Mouse (Mus musculus) frontal cortex, adult 2 months (tissue): ENCODE results near the gene Gm20388. TPM values are rescaled to one million over a fixed set of nuclear protein-coding genes. Genes with fewer than 3 reads are reported as not detected.

Experiments used
- DNase-seq, 2 experiments: peaks; one replicate each; pipeline ENCODE4 v3.0.0; 2022; ENCODE audit warnings: low spot score in 1 of 2; ENCODE audit errors: extremely low spot score in 1 of 2
- polyA plus RNA-seq: library from polyadenylated mRNA; depleted of rRNA; stranded (reverse); fragments of >200 nt; gene quantifications from 2 replicates; pipeline ENCODE4 v1.2.3, GENCODE M21; 2012

Gene Gm20388
- polyA plus RNA-seq, 1 experiment: 22.2 TPM

DNA sequence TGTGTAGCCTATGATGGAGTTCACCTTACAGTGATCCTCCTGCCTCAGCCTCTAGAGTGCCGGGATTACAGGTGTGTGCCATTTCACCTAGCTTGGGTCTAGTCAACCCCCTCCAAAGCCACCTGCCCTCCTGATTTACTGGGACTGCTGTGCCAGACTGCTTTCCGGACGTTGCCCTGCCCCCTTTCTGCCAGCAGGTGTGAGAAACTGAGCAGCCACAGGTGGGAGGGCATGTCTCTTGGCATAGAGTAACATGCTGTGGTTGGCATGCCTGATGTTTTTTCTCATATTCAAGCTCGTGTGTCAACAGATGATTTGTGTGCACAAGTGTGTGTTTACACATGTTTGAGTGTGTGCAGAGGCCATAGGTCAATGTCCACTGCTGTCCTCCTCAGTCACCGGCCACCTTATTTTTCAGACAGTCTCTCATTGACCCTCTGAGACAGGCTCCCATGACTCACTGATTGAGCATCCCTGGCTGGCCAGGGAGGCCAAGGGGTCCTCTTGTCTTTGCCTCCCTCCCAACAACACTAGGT is 333.3 kb downstream of the Gm20388 start:
- DNase-seq: no peak

DNA sequence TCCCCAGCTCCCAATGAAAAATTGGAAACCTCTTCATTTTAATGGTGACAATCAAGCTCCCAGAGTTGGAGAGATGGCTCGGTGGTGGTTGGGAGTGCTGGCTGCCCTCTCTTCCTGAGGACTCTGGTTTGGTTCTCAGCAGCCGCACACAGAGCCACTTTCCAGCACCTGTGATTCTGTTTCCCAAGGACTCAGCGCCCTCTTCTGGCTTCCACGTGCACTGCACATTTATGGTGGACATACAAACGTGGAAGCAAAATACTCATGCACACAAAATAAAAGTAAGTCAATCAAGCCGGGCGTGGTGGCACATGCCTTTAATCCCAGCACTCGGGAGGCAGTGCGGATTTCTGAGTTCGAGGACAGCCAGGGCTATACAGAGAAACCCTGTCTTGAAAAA is 333.9 kb downstream of the Gm20388 start:
- DNase-seq: no peak

GRCm38 (mm10) chr8:120247618-120248017 is 337.0 kb downstream of the Gm20388 start:
- DNase-seq: no peak

GRCm38 (mm10) chr8:120248031-120248430 is 337.4 kb downstream of the Gm20388 start:
- DNase-seq: no peak

GRCm38 (mm10) chr8:120248451-120248850 is 337.8 kb downstream of the Gm20388 start:
- DNase-seq: no peak

- DNase-seq: no peak
Measured at GRCm38 (mm10) chr8:120249800-120250336, 339.2 kb downstream of the Gm20388 start.

GRCm38 (mm10) chr8:120250750-120251410 is 340.2 kb downstream of the Gm20388 start:
- DNase-seq: no peak

DNA sequence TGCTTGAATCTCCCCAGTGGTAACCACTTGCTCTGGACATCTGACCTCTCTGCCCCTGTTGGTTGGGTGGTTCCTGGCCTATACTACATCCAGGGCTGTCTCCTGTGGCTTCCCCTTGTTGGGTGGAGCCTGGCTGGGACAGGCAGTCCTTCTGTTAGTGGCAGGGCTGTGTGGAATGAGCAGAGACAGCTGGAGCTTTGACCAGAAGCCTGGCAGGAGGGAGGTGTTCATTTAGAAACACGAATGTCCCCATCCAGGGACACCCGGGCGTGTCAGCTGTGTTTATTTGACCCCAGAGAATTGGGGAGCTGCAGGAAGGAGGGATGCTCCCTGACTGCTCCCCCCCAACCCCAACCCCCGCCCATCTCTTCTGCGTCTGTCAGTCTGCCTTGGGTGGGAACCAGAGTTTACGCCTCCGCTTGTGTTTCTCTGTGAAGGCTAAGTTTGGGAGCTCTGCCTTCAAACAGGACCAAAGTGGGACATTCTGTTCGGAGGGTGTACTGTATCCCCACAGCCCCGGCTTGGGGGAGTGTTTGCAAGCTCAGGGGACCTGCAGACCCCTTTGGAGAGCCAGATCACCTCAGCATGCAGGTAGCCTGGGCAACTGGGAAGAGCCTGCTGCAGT is 340.9 kb downstream of the Gm20388 start:
- DNase-seq: no peak

GRCm38 (mm10) chr8:120253626-120254025 is 343.0 kb downstream of the Gm20388 start:
- no peak for DNase-seq

GRCm38 (mm10) chr8:120255406-120255987 is 344.9 kb downstream of the Gm20388 start:
- no peak for DNase-seq

DNA sequence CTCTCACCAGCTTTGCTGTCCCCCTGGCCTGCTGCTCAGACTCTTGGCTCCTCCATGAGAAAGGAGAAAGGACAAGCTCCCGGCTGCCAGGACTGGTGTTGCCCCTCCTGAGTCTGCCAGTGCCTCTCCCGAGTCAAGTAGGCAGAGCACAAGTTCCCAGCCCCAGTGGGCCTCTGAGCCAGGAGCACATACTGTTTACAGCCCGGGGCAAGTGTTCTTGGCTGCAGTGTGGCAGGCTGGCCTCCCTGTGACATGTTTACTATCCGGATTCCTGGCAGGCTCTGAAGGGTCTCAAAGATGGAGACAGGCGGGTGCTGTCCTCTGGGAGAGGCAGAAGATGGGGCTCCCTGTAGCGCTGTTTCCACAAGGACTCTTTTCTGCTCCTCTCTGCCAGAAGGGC is 346.3 kb downstream of the Gm20388 start:
- DNase-seq: no peak

DNA sequence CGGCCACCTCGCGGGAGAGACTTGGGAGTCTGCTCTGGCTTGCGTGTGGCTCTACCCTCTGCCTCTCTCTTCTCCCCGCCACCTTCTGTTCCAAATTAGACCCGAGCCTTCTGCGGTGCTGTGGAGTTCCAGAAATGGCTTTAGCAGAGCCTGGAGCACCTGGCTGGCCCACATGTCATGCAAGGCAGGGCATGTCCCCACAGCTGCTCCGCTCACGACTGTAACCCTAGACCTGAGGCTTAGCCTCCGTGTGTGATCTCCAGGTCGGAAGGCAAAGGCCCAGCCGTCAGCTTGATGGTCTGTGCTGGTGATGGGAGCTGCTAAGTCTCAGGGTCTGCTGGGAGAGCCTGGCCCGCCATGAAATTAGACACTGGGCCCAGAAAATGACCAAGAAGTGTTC is 348.6 kb downstream of the Gm20388 start:
- DNase-seq: no peak

DNA sequence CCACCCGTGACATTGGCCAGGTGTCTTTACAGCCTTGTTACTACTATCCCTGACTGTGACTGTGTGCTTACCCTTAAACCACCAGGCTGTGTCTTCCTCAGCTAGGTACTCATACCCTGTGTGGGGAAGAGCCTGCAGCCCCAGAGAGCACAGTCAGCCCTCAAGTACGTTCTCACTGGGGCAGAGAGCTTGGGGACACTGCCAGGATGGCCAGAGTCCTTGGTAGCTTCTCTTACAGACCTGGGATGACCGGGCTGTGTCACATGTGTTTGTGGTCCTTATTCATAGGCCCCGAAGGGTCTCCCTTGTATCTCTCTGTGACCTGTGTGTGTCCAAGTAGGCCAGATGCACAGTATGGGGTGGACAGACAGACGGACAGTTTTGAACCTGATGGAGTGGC is 350.0 kb downstream of the Gm20388 start:
- no peak for DNase-seq

DNA sequence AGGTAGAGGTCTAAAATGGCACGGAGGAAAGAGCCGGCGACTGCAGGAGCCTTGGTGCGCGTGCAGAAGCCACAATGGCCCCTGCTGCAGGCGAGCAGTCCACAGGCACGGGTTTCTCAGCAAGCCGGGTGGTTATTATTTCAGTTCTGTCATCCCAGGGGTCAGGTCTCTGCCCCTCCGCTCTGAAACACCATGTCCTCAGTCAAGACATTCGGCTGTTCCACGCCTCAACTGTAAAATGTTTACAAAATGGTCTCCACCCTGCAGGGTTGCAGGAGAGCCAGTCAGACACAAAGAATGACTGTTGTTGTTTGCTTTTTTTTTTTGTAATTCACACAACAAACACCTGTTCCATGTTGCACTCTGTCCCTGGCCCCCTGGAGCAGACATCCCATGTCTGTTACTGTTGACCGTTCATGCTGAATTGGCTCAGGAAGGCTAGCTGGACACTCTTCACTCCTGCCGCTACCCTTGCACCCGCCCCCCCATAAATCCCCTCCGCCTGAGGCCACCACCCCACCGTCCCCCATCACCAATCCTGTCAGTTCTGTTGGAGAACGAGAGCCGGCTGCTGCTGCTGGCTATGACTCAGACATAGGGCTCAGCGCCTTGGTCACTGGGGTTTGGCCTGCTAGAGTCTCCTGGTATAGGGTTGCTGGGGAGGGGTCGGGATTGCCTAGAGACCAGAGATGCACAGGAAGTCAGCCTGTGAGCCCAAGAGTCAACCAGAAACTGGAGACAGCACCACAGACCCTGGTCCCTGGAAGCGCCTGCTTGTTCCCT is 350.9 kb downstream of the Gm20388 start:
- no peak for DNase-seq

GRCm38 (mm10) chr8:120263879-120264278 is 353.2 kb downstream of the Gm20388 start:
- no peak for DNase-seq

- DNase-seq: no peak
Measured at GRCm38 (mm10) chr8:120264388-120264943, 353.8 kb downstream of the Gm20388 start.

DNA sequence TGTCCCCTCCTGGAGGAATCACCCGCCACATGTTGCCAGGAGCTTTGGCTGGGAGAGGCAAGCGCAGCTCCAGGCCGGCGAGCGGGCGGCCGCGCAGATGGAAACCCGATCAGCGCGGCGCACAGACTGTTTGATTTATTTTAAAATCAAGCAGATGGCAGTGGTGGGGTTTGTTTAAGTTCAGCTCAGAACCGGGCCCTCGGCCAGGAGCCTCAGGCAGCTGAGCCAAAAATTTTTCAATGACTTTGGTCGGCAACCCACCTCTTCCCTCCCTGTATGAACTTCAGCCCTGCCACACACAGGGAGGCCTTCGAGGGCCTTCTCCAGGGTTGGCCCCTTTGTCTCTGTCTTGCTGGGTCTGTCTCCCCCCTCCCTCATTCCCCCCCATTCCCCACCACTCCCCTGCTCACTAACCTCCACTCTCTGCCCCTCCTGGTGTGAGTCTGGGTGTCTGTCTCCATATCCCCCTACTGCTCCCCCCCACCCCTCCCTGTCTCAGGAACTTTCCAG is 354.4 kb downstream of the Gm20388 start:
- DNase-seq: peak; percentile 62 to 89

DNA sequence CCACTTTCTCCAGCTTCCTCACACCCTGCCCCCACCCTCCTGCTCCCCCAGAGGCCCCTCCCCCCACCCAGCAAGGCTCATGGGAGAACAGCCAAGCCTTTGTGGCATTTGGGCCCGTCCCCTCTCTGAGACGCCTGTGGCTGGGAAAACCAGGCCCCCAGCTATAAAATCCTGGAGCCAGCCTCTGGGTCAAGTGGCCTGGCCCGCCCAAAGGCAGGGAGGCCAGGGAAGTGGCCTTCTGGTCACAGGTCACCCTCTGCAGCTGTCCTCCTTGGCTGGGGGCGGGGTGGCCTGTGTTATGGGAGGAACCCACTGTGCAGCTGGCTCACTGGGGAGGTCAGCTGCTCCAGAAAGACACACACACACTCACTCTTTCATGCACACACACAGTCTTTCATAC is 354.8 kb downstream of the Gm20388 start:
- DNase-seq: no peak

DNA sequence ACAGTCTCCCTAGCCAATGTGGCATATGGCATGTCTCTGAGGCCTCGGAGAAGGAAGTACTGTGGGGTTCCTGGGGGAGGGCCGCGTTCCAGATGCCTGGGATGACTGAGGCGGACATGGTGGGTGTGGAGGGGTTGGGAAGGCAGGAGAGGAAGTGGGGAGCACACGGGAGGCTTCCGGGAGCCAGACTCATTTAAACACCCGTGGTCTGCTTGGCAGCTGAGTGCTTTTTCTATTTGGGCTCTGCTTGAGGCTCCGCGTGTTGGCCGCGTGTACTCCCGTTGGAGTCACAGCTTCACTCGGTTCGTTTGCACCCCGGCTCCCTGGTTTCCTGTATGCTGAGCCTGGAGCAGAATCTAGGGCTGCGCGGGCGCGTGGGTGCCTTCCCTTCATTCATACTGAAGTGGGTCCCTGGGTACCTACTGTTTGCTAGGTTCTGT is 357.9 kb downstream of the Gm20388 start:
- peak in 1 of 2 experiments; percentile 74 for DNase-seq

DNA sequence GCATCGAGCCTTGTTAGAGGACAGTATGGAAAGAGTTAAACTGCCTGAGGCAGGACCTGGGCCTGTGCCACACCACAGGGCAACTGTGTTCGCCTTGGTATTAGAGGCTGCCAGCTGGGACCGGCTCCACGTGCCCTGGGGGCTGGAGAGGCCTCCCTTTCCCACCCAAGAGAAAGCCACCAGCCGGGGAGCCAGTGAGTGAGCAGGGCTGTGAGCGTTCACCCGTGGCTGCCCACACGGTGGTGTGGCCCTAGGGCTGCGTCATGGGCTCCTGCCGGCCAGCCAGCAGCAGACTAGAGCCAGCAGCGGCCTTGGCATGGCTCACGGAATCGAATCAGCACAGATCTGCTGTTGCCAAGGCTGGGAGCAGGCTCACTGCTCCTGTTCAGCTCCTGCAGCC is 359.8 kb downstream of the Gm20388 start:
- DNase-seq: peak in 1 of 2 experiments; percentile 61
